Mouse (Mus musculus) ES-Bruce4 (cell line): ENCODE measurements at regions not wholly inside any gene's neighbourhood (a gene's known extent, or its start where the extent isn't known, plus 50 kb on each side); places are given as distances from the start of the nearest gene placed in this dataset.

Experiments used
- CTCF ChIP-seq: IDR thresholded peaks from one replicate; pipeline ENCODE4 v1.8.1; 2011; ENCODE audit warnings: low read depth, low read length
- EP300 ChIP-seq: IDR thresholded peaks from 2 replicates; pipeline ENCODE4 v1.6.1; 2011; ENCODE audit warnings: low read depth, low read length; ENCODE audit not compliant: insufficient read depth

DNA sequence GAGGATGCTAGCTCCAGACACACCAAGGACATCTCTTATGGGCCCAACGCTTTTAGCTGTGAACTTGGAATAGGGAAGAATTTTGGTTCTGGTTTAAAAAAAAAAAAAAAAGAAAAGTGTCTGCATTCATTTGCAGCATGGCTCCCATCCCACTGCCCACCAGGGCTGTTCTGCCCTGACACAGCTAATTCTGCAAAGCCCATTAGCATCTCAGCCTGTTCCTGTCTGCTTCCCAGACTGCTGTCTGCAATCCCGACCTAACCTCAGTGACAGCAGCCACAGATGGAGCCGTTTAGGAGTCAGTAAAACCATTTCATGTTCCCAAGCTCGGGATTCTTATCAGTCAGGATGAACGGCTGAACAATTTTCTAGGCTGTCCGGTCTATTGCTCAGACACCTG lies 537.8 kb downstream of the Grin2a start:
- TF ChIP-seq CTCF = no peak
- no peak for TF ChIP-seq EP300
